Mouse (Mus musculus) inflammation-experienced regulatory T-cells (primary cell): Measurements from ENCODE around the gene Vmn1r195. TPM values are rescaled to one million over a fixed set of nuclear protein-coding genes. Genes with fewer than 3 reads are reported as not detected.

Experiments used
- polyA plus RNA-seq, 2 experiments: library from polyadenylated mRNA; unstranded; fragments of 100-300 nt; shearing (Covaris generic); gene quantifications; one replicate each; pipeline ENCODE4 v1.2.1; 2017

Vmn1r195 gene
- under 1 TPM in 1 of 2 experiments, not detected in 1; 0.66 TPM for polyA plus RNA-seq

GRCm38 (mm10) chr13:22270222-22270621 is at the start of gene Vmn1r195:
TSS of gene Vmn1r195 (plus strand) at chr13:22270522.

GRCm38 (mm10) chr13:22223060-22223459 is 47.3 kb upstream of the Vmn1r195 start, which contains the start of gene Vmn1r193:
TSS of gene Vmn1r193 (minus strand) at chr13:22223160.

GRCm38 (mm10) chr13:22243915-22244314 is 26.4 kb upstream of the Vmn1r195 start, which contains the start of gene Vmn1r194:
TSS of gene Vmn1r194 (plus strand) at chr13:22244215.

GRCm38 (mm10) chr13:22289620-22290019 is 19.3 kb downstream of the Vmn1r195 start, which contains the start of gene Vmn1r196:
TSS of gene Vmn1r196 (plus strand) at chr13:22289920.

GRCm38 (mm10) chr13:22324289-22324688 is 54.0 kb downstream of the Vmn1r195 start, which contains the start of gene Vmn1r197:
TSS of gene Vmn1r197 (plus strand) at chr13:22324589.

Other genes with a start within 250 kb of the Vmn1r195 start
- under 1 TPM in 1 of 2 experiments, not detected in 1; 0.83 TPM for gene Hist1h2ah, start 235.0 kb upstream of the Vmn1r195 start, polyA plus RNA-seq
- under 1 TPM in 1 of 2 experiments, not detected in 1; 0.48 TPM for gene Hist1h2bk, start 234.7 kb upstream of the Vmn1r195 start, polyA plus RNA-seq
- gene Hist1h4i, start 229.2 kb upstream of the Vmn1r195 start, polyA plus RNA-seq, result 1 to 10 TPM; 7.5 to 9.7 TPM
- gene Hist1h2ag, start 227.6 kb upstream of the Vmn1r195 start, polyA plus RNA-seq, result 1 to 10 TPM; 1.8 to 6.1 TPM
- gene Hist1h2bj, start 227.3 kb upstream of the Vmn1r195 start, polyA plus RNA-seq, result 1 to 10 TPM; 2.4 to 5.9 TPM
- gene Vmn1r188, start 186.1 kb upstream of the Vmn1r195 start, polyA plus RNA-seq, result under 1 TPM in 1 of 2 experiments, not detected in 1; 0.05 TPM
- gene Vmn1r189, start 164.7 kb upstream of the Vmn1r195 start, polyA plus RNA-seq, result not detected
- gene Vmn1r191, start 86.6 kb upstream of the Vmn1r195 start, polyA plus RNA-seq, result under 1 TPM in 1 of 2 experiments, not detected in 1; 0.06 TPM
- not detected for gene Vmn1r192, start 79.4 kb upstream of the Vmn1r195 start, polyA plus RNA-seq
- under 1 TPM; 0.06 to 0.42 TPM for gene Vmn1r193, start 47.4 kb upstream of the Vmn1r195 start, polyA plus RNA-seq
- not detected for gene Vmn1r194, start 26.3 kb upstream of the Vmn1r195 start, polyA plus RNA-seq
- not detected for gene Vmn1r196, start 19.4 kb downstream of the Vmn1r195 start, polyA plus RNA-seq
- gene Vmn1r197, start 54.1 kb downstream of the Vmn1r195 start, polyA plus RNA-seq, result under 1 TPM; 0.07 to 0.15 TPM
- gene Vmn1r198, start 79.8 kb downstream of the Vmn1r195 start, polyA plus RNA-seq, result under 1 TPM; 0.10 to 0.34 TPM
- gene Vmn1r199, start 109.3 kb downstream of the Vmn1r195 start, polyA plus RNA-seq, result 1 to 10 TPM in 1 of 2 experiments, not detected in 1; 2.2 TPM
- gene Vmn1r200, start 119.9 kb downstream of the Vmn1r195 start, polyA plus RNA-seq, result under 1 TPM; 0.10 to 0.93 TPM
- gene Vmn1r201, start 201.4 kb downstream of the Vmn1r195 start, polyA plus RNA-seq, result under 1 TPM; 0.04 to 0.06 TPM
- under 1 TPM in 1 of 2 experiments, not detected in 1; 0.06 TPM for gene Vmn1r202, start 234.9 kb downstream of the Vmn1r195 start, polyA plus RNA-seq
- under 1 TPM; 0.16 to 0.28 TPM for gene Vmn1r203, start 247.6 kb downstream of the Vmn1r195 start, polyA plus RNA-seq